Mouse (Mus musculus) myocyte (in vitro differentiated cells): ENCODE measurements around the gene Gm49027.

Experiments used
- MAX ChIP-seq: IDR thresholded peaks from one replicate; pipeline ENCODE4 v1.6.1; 2011; ENCODE audit warnings: low read depth, mild to moderate bottlenecking, control low read depth
- USF1 ChIP-seq: IDR thresholded peaks from one replicate; pipeline ENCODE4 v1.6.1; 2011; ENCODE audit warnings: low read depth, mild to moderate bottlenecking, control low read depth, moderate library complexity

GRCm38 (mm10) chr5:123508921-123509320, 16.4 kb downstream of the Gm49027 start:
- TF ChIP-seq MAX (no peak), USF1 (no peak)
